Mouse (Mus musculus): ENCODE results near the gene Lamb2.

Gene Lamb2

DNA sequence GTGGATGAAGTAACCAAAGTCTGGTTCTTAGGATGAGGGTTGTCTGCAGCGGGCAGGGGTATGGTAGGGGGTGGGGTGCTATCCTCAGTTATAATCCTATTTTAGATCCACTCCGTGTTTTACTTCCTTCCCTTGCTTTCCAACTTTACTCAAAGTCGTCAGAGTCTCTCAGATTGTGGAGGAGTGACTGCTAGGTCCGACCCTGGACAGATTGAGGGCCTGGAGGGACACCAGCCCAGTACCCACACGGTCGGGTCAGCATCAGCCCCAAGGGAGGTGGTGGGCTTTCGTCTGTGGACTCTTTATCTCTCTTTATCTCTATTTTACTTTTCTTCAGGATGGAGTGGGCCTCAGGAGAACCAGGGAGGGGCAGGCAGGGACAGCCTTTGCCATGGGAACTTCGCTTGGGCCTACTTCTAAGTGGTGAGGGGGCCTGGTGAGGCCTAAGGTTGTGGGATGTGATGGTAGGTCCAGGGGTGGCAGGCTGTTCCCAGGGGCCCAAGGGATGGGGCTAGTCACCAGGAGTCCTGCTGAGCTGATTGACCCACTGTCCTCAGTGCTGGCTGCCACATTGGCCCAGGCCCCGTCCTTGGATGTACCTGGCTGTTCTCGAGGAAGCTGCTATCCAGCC is at the start of gene Lamb2:
Lamb2 (plus strand) TSS at position 16 of the 631 bp plus-strand sequence.
- peak; percentile 82 to 89 for DNase-seq (ENCODE audit: low spot score in 2 of 2)

DNA sequence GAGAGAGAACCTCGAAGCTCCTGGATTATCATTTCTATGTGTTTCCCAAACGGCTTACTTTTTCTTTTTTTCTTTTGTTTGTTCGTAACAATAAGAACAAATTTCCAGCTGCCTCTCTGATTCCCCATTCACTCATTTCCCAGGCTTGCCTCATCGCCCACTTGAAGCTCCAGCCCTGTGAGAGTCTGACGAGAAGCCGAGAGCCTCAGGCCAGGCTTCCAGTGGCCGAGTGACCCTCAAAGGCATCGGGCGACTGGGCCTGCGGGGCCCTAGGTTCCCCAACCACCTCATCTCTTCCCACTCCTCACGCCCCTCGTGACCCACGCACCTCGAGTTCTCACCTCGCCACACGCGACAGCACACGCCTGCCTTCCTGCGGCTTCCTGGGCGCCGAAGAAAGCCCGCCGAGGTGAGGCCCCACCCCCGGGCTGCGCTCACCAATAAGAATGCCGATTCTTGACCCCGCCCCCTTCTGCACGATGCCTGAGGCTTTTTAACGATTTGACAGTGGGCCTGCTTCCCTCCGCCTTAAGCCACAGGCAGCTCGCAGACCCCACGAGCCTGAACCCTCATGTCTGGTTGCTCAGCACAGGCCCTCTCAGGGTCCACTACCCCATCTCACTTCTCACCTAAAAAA is 48.0 kb upstream of the Lamb2 start:
- no peak for DNase-seq (ENCODE audit: low spot score in 2 of 2)

DNA sequence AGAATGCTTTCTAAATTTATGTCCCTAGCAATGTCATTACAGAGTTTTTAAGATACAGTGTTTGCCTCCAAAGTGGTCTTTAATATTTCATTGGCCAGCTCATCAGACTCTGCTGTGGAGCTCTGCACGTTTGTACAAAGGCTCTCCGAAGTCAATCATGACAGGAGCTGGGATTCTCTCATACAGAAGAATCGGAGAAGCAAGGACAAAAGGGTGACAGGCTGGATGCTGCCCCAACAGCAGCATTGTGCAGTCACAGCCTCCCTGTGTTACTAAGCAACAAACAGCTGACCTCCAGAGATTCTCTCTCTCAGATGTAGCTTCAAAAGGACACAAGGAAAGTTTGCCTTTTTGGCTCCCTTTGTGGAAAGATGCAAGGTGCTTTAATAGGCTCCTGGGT is 43.4 kb upstream of the Lamb2 start, which contains the start of gene BC048562:
BC048562 (plus strand) TSS at position 301 of the 400 bp plus-strand sequence.
- no peak for DNase-seq (ENCODE audit: low spot score in 2 of 2)

- no peak for DNase-seq (ENCODE audit: low spot score in 2 of 2)
Measured at GRCm38 (mm10) chr9:108439176-108439575, 40.4 kb upstream of the Lamb2 start.

GRCm38 (mm10) chr9:108440485-108440884 is 39.1 kb upstream of the Lamb2 start:
- no peak for DNase-seq (ENCODE audit: low spot score in 2 of 2)

DNA sequence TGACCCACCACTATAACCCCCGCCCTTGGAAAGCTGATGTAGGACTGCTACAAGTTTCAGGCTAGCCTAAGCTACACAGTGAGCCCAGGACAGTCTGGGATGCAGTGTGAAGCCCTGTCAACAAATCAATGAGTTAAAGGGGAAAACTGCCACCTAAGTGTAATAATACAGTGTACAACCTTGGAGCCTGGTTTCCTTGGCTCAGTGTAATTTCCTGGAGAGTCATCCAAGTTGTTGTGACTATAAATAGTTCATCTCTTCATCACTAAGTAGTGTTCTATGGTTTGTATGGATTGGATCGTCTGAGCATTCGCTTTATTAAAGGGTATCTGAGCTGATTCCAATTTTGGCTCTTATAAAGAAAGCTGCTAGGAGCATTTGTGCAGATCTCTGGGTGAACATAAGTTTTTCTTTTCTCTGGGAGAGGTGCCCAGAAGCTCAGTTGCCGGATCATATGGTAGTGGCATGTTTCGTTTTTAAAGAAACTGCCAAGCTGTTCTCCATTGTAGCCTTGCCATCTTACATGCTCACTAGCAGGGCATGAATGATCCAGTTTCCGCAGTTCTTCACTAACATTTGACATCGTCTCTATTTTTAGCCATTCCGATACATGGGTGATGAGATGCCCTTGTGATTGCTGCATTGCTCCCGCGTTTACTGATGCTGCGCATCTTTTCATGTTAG is 38.2 kb upstream of the Lamb2 start:
- no peak for DNase-seq (ENCODE audit: low spot score in 2 of 2)

- no peak for DNase-seq (ENCODE audit: low spot score in 2 of 2)
Measured at GRCm38 (mm10) chr9:108445125-108445524, 34.4 kb upstream of the Lamb2 start.

DNA sequence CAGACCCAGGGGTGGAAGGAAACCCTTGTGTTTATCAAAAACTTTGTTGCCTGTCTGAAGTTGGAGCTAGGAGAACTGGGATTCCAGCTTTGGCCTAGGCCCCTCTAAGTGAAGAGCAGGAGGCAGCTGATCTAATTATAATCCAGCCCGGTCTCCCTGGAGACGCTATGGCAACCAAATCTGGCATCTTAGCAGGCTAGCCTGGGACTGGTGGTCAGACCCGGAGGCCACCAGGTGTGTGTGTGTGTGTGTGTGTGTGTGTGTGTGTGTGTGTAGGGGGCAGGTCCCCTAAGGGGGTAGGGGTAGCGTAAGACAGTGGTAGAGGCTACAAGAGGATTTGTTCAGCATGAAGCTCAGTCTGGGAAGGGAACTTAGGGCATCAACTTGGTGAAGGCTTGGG is 29.7 kb upstream of the Lamb2 start:
- DNase-seq (ENCODE audit: low spot score in 2 of 2), result no peak

DNA sequence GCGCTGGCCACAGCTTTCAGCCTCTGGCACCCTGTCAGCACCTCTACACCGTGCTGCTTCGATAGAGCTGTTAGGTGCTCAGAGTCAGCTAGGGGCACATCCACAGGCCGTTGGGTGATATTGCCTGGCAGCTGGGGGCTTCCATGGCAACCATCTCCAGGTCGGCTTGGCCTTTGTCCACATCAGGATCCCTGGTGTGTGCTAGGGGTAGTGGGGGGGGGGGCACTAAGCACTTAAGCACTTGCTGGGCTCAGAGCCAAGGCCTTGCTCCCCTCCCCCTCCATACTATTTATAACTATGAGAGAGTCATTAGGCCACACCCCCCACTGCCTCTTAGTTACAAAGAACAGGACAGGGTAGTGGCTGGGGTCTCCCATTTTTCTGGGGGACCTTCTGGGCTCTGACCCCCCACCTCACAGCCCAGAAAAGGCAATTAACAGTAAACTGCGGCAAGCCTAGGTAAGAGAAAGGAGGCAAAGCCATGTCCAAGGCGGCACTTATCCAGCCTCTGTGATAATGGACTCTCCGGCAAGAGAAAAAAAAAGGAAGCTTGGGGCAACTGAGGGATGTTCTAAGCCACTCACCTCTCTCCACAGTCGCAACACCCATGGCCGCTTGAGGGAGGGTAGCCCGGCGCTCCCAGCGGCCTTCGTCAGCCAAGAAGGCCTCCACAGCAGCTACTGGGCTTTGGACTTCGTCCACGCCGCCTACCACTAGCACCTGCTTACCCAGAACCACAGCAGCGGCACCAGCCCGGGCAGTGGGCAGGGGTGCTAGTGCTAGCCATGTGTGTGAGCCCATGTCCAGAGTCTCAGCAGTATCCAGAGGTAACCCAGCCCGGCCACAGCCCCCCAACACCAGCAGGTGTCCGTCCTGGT is 29.0 kb upstream of the Lamb2 start:
- DNase-seq (ENCODE audit: low spot score in 2 of 2), result no peak

DNA sequence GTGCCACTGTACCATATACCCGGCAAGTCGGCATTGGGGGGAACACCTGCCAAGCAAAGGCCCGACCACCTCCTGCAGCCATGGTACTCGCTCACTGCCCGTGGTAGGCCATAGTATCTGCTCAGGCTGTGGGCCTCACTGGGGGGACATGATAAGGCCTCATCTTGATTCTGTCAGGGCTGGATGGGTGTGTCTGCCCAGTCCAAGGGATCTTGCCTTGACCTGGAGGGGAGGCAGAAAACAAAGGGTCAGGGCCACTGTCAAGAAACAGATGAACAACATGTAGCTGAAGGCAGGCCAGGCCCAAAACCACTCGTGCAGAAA is 28.4 kb upstream of the Lamb2 start:
- DNase-seq (ENCODE audit: low spot score in 2 of 2), result no peak

DNA sequence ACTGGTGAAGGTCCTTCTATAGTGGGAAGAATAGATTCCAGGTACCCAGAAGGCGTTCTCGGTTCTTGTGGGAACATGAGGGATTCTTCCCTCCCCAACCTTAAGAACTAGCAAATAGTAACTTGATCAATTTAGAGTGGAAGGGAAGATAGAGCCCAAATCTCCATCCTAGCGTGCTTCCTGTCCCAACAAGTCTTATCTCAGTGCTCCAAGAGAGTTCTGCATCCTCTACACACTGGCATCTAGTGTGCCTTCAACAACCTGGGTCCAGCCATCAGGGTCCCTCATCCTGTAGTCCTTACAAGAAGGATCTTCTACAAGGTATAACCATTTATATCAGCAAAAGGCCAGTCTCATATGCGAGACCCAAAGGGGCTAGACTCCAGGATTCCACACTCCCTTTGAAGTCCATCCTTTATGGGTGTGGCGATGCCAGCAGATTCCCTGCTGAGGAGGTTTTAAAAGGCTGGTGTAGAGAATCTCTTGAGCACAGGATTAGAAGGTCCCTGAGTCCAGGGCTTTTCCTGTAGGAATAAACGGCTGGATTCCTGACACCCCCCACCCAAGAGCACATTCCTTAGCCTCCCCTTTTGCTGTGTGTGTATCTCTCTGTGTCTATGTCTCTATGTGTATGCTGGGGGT is 27.9 kb upstream of the Lamb2 start:
- no peak for DNase-seq (ENCODE audit: low spot score in 2 of 2)

DNA sequence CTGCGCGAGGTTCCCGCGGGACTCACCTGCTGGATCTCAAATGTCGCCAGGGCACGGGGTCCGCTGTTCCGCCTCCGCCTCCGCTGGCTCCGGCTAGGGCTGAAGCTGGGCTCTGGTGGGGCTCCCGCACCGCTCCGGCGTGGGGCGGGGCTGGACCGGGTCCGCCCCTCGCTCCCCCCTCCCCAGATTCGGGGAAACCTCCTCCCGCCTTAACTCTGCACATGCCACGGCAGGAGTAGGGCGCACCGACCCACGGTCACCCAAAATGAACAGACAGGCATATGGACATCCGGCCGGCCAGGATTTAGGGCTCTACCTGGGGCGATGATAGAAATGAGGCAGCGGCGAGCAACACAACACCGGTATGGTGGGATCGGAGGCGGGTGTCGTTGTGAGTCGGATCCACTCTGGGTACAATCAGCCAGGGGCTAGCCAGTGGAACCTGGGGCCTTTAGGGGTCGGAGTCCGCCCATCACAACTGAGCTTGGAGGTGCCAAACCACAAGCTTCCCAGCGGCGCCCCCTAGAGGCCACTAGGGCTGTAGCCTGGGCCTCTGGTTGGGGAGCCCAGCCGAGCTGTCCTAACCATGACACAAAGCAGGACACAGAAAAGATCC is 27.1 kb upstream of the Lamb2 start:
- peak; percentile 73 to 86 for DNase-seq (ENCODE audit: low spot score in 2 of 2)

GRCm38 (mm10) chr9:108452911-108453310 is 26.6 kb upstream of the Lamb2 start:
- DNase-seq (ENCODE audit: low spot score in 2 of 2), result no peak

DNA sequence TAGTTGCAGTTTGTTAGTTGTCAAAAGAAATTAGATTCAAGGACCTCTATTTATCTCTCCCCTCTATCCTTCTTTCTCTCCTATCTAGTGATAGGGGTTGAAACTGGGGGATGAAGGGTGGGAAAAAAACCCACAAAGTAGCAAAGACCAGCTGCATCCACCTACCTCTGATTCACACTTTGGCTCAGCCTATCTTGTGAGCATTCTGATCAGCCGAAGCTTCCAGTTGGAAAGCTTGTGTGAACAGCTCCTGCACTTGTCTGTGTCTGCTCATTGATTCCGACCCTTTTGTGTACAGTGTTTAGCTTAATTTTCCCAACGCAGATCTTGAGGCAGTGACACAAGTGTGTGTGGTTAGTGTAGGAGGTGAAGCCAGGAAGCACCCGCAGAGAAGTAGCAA is 26.1 kb upstream of the Lamb2 start:
- no peak for DNase-seq (ENCODE audit: low spot score in 2 of 2)

DNA sequence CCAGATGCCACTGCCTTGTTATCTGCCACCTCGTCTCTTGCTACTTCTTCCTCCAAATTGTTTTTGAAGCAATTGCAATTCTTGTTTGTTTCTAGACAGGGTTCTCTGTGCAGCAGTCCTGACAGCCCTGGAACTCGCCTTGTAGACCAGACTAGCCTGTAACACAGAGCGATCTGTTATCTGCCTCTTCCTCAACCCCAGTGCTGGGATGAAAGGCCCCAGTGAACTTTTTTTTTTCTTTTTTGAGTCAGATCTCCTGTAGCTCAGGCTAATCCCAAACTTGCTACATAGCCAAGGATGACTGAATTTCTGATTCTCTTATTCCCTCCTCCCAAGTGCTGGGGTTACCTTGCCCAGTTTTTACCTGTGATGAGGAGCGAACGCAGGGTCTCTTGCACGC is 25.1 kb upstream of the Lamb2 start:
- no peak for DNase-seq (ENCODE audit: low spot score in 2 of 2)

GRCm38 (mm10) chr9:108455747-108456571 is 23.6 kb upstream of the Lamb2 start:
- no peak for DNase-seq (ENCODE audit: low spot score in 2 of 2)

DNA sequence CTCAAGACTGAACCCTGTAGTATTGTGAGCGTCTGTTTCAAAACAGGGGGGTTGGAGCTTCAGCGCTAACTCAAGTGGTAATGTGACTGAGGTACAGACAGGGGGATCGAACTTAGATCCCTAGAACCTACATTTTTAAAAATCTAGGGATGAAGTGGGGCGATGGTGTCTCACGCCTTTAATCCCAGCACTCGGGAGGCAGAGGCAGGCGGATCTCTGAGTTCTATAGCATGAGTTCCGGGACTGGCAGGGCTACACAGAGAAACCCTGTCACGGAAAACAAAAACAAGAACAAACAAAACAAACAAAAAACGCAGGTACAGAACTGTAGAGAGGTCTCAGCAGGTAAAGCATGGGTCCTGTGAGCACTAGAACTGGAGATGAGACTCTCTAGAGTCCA is 22.6 kb upstream of the Lamb2 start:
- DNase-seq (ENCODE audit: low spot score in 2 of 2), result no peak

GRCm38 (mm10) chr9:108459939-108460318 is 19.6 kb upstream of the Lamb2 start:
- no peak for DNase-seq (ENCODE audit: low spot score in 2 of 2)

DNA sequence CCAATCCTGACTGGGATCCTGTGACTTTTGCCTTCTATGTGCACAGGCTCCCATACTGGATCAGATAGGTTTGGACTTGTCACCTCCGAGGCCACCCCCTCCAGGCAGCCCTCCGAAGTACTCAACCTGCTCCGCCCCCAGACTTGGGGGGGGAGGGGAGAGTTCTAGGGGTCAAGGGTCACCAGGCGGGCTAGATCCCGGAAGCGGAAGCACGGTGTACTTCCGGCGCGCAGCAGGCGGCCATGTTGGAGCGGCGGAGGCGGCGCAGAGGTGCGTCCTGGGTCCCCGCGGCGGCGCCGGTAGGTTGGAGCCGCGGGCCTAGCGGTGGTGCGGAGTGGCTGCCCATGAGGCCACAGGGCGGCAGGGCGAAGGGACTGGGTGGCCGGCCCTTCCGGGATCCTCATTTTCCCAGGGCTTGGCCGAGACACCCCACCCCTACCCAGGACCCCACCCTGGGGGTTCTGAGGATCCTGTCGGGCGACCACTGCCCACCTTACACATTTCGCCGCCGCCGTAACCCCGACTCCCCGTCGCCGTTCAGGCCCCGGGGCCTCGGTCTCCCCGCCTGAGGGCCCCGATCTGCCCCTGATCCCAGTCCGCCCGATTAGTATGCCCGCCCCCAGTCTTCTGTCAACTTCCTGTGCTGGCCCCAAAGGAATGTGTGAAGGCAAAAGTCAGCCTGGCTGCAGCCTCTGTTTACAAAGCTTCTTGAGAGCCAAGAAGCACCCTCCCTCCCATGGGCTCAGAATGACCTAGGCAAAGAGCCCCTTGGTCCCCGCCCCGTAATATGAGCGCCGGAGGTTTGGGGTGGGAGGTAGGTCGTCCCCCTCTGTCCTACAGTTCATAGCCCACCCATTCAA is 19.0 kb upstream of the Lamb2 start, which contains the start of gene Ccdc71:
Ccdc71 (plus strand) TSS at position 209 of the 860 bp plus-strand sequence.
- DNase-seq (ENCODE audit: low spot score in 2 of 2), result peak; percentile 83 to 85

Measured in heart, adult 9 months (tissue).